In genomic region chr16:9501713-9502112, GRCm38 (mm10) we compare ENCODE assay signal across 8 mouse cellular contexts.
DNase-seq lines count a peak whose midpoint lies in the region; ATAC-seq and TF ChIP-seq lines count a peak whose summit lies in the region.

No protein-coding gene starts in this region.

- H3K9ac ChIP-seq in heart, embryonic 13.5 days: no peak overlapping the region
- no peak overlapping the region for H3K9ac ChIP-seq in lung, embryonic 14.5 days

- WGBS in heart, embryonic 13.5 days: 20% methylated on average over 4 of the region's 4 CpGs
- 65% methylated on average over 4 of the region's 4 CpGs for WGBS in heart, embryonic 10.5 days
- 4% methylated on average over 4 of the region's 4 CpGs for WGBS in lung, embryonic 14.5 days
- 84% methylated on average over 4 of the region's 4 CpGs for WGBS in midbrain, embryonic 10.5 days

- no peak for TF ChIP-seq CTCF in lung, embryonic 14.5 days (IDR thresholded peaks at IDR 0.05; ENCODE audit: low read depth)

- H3K36me3 ChIP-seq in heart, embryonic 13.5 days: no peaks in the 10 kb centered on the region
- H3K36me3 ChIP-seq in heart, embryonic 10.5 days: no peaks in the 10 kb centered on the region
- no peaks in the 10 kb centered on the region for H3K36me3 ChIP-seq in lung, embryonic 14.5 days (ENCODE audit: insufficient read depth)
- no peaks in the 10 kb centered on the region for H3K36me3 ChIP-seq in midbrain, embryonic 10.5 days

- H3K27ac ChIP-seq in heart, embryonic 13.5 days (replicated peaks): 0 out of 2 replicates have a peak overlapping the region, but pooled peaks have one; percentile 24
- H3K27ac ChIP-seq in heart, embryonic 10.5 days: no peak overlapping the region
- no peak overlapping the region for H3K27ac ChIP-seq in lung, embryonic 14.5 days (ENCODE audit: low read depth)
- no peak overlapping the region for H3K27ac ChIP-seq in midbrain, embryonic 10.5 days (replicated peaks)

- no peak overlapping the region for H3K4me2 ChIP-seq in heart, embryonic 13.5 days
- H3K4me2 ChIP-seq in lung, embryonic 14.5 days: no peak overlapping the region

- H3K4me3 ChIP-seq in heart, embryonic 13.5 days: no peak overlapping the region
- no peak overlapping the region for H3K4me3 ChIP-seq in heart, embryonic 10.5 days
- H3K4me3 ChIP-seq in lung, embryonic 14.5 days (ENCODE audit: low read depth, low read length): no peak overlapping the region
- no peak overlapping the region for H3K4me3 ChIP-seq in midbrain, embryonic 10.5 days

- no peak for DNase-seq in heart, embryonic 10.5 days (ENCODE audit: low spot score)
- DNase-seq in urinary bladder, postnatal 14 days (ENCODE audit: low spot score): peak; percentile 31
- DNase-seq in urinary bladder, postnatal 10 days (ENCODE audit: low spot score): no peak
- DNase-seq in lung, embryonic 14.5 days: peak; percentile 88
- no peak for DNase-seq in urinary bladder, postnatal 25 days (ENCODE audit: low spot score)
- no peak for DNase-seq in cerebellum, postnatal 4 days (ENCODE audit: low spot score in 2 of 2)
- no peak for DNase-seq in midbrain, embryonic 10.5 days (ENCODE audit: low spot score)

- H3K4me1 ChIP-seq in heart, embryonic 13.5 days: peaks cover 25% of the 10 kb centered on the region
- H3K4me1 ChIP-seq in heart, embryonic 10.5 days: no peaks in the 10 kb centered on the region
- no peaks in the 10 kb centered on the region for H3K4me1 ChIP-seq in lung, embryonic 14.5 days (ENCODE audit: insufficient read depth)
- no peaks in the 10 kb centered on the region for H3K4me1 ChIP-seq in midbrain, embryonic 10.5 days

- no peaks in the 10 kb centered on the region for H3K27me3 ChIP-seq in heart, embryonic 13.5 days (replicated peaks)
- H3K27me3 ChIP-seq in heart, embryonic 10.5 days (ENCODE audit: insufficient read depth, poor library complexity, severe bottlenecking): no peaks in the 10 kb centered on the region
- H3K27me3 ChIP-seq in lung, embryonic 14.5 days (ENCODE audit: insufficient read depth, low read length): no peaks in the 10 kb centered on the region
- no peaks in the 10 kb centered on the region for H3K27me3 ChIP-seq in midbrain, embryonic 10.5 days (ENCODE audit: low read depth, poor library complexity, severe bottlenecking)

- ATAC-seq in heart, embryonic 13.5 days (ENCODE audit: extremely low read depth, insufficient number of reproducible peaks, low FRiP score, low TSS enrichment): no peak; the same call in 1 of the 2 replicates
- ATAC-seq in lung, embryonic 14.5 days (ENCODE audit: insufficient read depth): peak; percentile 96

- H3K9me3 ChIP-seq in heart, embryonic 13.5 days: no peaks in the 10 kb centered on the region
- no peaks in the 10 kb centered on the region for H3K9me3 ChIP-seq in heart, embryonic 10.5 days
- H3K9me3 ChIP-seq in lung, embryonic 14.5 days (ENCODE audit: low read depth, low read length): no peaks in the 10 kb centered on the region
- H3K9me3 ChIP-seq in midbrain, embryonic 10.5 days (replicated peaks): no peaks in the 10 kb centered on the region

Comparison
In these comparisons a context has a peak if more than half of its experiments do, and no peak if none do; other contexts are left out.
1. DNase-seq: peak in urinary bladder, postnatal 14 days (single experiment) and lung, embryonic 14.5 days (single experiment); none in heart, embryonic 10.5 days (single experiment), urinary bladder, postnatal 10 days (single experiment), urinary bladder, postnatal 25 days (single experiment), cerebellum, postnatal 4 days (0 of 2) and midbrain, embryonic 10.5 days (single experiment).